Mouse (Mus musculus) lung, postnatal 0 days (tissue): ENCODE measurements at regions not wholly inside any gene's neighbourhood (a gene's known extent, or its start where the extent isn't known, plus 50 kb on each side); places are given as distances from the start of the nearest gene placed in this dataset.

ENCODE experiments used
- CTCF ChIP-seq: IDR thresholded peaks from 2 replicates; pipeline ENCODE4 v1.5.1; 2016; ENCODE audit warnings: antibody characterized with exemption, mild to moderate bottlenecking
- EP300 ChIP-seq: IDR thresholded peaks from 2 replicates; pipeline ENCODE4 v1.6.1; 2016; ENCODE audit warnings: antibody characterized with exemption, mild to moderate bottlenecking, control low read depth

DNA sequence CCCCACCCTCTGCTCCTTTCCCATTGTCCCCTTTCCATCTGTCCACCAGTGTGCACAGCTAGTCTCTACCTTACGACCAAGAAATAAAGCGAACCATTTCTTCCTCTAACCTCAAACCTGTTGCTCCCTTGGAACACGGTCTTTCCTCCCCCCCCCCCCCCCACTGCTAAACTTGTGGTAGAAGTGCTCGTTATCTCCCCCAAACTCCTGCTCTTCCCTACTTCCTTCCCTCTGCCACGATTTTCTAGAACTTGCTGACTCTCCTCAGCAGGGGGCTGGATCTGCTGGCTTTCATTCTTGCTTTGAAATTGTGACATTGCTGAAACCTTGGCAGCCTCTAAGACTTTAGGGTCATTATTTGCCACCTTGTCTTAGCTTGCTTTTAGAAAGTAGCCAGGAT, 83.2 kb upstream of the Rap1b start:
- no peak for TF ChIP-seq CTCF
- no peak for TF ChIP-seq EP300
